Mouse (Mus musculus): ENCODE results near the gene Szt2.

GRCm38 (mm10) chr4:118445088-118445487, 36.0 kb upstream of the Szt2 start:
- TF ChIP-seq CTCF (IDR thresholded peaks at IDR 0.05; ENCODE audit: control insufficient read depth, insufficient read depth, insufficient read length) (no peak), MYOD1 (IDR thresholded peaks at IDR 0.05; ENCODE audit: control insufficient read depth, insufficient read length, low read depth) (no peak)
